Mouse (Mus musculus) common myeloid progenitor, adult 5-6 weeks (primary cell): ENCODE measurements around the gene Naga. TPM values are rescaled to one million over a fixed set of nuclear protein-coding genes. Genes with fewer than 3 reads are reported as not detected.

Experiments used
- ATAC-seq: replicated peaks from 2 replicates; pipeline ENCODE4 v1.8.0; 2016; ENCODE audit warnings: low read depth, mild to moderate bottlenecking, moderate TSS enrichment, inconsistent platforms; ENCODE audit not compliant: poor library complexity, severe bottlenecking
- total RNA-seq: library from RNA; stranded (forward); fragments of 200-1000, 187-1606 nt; gene quantifications from 2 replicates; pipeline ENCODE4 v1.2.3, GENCODE M21; 2017

Naga gene
- total RNA-seq, 1 experiment from 2014 or later, result 32.4 TPM

DNA sequence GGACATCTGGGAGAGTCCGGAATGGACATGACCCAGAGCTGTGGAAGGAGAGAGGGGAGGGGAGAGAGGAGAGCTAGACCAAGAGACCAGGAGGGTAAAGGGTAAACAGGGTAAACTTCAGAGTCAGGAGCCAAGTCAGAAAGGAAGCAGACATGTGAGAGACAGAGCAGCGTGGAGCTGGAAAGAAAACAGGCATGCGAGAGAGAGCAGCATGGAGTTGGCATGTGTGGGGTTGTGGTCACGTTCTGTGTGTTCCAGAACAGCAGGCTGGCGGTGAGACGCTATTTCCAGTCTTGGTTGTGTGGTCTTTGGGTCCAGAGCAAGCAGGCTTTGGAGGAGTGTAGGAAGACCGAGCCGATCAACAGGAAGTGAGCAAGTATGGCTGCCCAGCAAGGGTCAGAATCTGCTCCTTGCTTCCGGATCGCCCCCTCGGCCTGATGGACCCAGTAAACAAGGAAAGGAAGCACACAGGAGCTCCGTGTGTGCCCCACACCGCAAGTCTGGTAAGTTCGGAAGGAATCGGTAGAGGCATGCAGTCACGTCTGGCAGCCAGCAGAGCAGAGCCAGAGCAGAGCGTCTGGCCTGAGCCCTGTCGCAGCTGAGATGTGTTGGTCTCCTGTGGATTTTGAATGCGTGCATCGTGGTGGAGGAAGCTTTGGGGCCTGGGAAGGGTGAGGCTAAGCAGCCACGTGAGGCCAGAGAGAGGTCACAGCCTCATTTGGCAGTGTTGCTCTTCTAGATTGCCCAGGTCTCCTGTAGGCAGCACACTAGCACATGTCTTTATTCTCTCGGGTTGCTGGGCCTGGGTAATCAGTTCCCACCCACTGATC, 19.9 kb upstream of the Naga start:
- no peak for ATAC-seq

DNA sequence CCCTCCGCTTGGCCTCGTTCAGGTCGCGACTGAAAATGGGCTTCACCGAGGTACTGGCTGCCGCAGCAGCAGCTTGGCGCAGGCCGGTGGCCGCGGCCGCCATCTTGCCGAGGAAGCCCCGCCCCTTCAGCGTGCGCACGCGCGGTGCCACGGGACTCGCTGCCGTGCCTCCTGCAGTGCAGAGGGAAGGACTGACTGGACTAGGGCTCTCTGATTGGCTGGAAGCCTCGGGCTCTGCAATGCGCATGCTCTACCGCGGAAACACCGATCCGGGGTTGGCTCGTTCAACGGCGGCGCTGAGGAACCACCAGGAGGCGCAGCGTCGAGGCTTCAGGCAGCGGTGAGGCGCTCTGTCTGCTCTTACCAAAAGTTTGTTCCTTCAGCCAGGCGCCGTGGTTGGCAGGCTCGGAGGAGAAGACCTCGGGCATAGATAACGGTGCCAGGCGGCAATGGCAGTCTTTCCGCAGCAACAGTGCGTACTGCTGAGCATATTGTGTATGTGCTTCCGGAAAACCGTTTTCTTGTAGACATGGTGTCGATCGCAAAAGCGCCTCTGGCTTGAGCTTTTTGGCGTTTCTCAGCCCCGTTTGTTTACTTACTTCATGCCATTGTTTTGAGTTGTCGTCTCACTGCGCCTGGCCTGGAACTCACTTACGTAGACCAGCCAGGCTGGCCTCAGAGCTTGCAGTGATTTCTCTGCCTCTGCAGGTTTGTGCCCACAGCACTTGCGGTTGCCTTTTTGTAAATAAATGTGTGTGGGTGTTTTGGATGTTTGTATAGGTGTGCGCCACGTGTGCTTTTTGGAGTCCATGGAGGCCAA, 15.6 kb upstream of the Naga start, which contains the start of gene Ndufa6:
Gene Ndufa6 (minus strand): TSS at position 197 of the 820 bp plus-strand sequence.
- peak; percentile 98 for ATAC-seq

DNA sequence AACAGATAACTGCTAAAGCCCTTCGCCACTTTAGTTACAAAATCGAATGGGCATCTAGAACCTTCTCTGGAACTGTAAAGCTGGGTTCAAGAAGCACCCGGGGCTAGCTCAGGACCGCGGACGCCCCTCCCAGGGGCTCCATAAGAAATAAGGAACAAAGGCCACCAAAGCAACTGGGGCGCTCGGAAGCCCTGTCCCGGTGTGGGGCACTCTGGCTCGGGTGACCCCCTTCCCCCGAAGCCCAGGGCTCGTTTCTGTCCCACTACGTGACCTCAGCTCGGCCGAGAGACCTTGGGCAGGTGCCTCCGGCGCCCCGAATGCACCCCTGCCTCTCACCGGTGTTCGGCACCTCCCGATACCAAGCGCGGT, 15.0 kb upstream of the Naga start:
- ATAC-seq, result 0 out of 2 replicates have a peak, but pooled peaks have one; percentile 14

DNA sequence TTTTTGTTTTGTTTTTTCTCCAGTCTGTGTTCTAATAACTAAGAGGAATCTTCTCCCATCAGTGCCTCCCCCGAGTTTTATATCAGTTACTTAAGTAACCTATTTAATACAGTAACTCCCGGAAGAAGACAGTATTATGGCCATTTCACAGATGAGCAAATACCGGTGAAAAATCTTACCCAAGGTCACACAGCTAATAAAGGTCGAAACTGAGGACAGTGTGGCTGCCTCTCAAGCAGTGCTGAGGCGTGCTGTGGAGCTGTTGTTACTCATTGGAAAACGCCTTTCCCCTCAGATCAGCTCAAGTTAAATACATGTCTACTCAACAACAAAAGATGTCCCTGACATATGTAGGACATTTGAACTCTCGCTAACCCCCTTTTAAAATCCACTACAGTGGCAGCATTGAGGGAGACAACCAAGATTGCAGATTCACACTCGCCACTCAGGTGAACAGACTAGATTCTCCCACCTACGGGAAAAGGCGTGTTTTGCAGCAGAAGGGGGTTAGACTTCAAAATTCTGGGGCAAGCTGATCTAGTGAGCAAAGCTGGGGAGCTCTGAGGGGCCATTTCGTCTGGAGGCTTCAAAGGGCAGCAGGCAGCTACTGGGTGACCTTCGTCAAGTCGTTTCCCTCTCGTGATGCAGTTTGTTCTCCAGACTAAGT, 14.5 kb upstream of the Naga start:
- ATAC-seq, result no peak

DNA sequence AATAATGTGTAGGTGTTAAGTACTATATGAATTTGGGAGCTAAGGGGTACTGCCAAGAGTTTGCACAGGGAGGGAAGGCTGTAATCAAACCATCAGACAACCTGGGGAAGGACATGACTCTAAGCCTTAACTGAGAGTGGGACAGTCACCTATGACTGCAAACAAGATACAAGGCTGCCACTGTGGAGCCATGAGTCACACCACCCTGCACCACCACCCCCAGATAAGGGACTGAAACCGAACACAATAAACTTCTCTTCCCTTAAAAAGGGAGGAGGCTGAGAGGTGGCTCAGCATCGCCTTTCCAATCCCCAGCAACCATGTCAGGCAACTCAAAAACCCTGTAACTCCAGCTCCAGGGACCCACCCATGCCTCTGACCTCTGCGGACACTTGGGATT, 12.8 kb upstream of the Naga start:
- ATAC-seq, result no peak

DNA sequence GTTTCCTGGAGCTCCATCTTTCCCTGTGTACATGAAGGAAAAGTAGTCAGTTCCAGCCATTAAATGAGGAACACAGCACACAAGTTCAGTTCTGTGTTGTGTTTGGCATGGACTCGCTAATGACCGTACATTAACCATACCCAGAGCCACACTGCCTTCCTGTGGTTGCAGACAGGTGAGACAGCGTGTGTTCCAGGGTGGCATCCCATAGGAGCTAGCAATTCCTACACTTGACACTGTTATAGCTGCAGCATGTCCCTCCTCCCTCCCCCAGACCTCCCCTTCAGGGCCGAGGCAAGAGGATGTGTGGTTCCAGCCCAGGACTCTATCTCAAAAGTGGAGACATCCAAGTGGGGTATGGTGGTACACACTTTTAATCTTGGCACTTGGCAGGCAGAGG, 11.6 kb upstream of the Naga start:
- ATAC-seq, result no peak

DNA sequence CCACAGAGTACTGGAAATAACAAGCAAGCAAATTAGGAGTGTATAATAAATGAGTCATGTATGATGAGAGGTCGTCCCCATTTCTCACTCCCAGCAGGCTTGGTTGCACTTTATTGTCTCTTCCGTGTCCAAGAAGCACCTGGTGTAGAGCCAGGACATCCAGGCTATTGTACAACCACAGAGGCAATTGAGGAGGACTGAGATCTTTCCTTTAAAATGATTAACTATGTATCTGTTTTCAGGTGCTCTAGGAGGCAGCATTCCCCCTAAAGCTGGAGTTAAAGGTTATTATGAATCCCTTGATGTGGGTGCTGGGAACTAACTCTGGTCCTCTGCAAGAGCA, 10.2 kb upstream of the Naga start:
- no peak for ATAC-seq

DNA sequence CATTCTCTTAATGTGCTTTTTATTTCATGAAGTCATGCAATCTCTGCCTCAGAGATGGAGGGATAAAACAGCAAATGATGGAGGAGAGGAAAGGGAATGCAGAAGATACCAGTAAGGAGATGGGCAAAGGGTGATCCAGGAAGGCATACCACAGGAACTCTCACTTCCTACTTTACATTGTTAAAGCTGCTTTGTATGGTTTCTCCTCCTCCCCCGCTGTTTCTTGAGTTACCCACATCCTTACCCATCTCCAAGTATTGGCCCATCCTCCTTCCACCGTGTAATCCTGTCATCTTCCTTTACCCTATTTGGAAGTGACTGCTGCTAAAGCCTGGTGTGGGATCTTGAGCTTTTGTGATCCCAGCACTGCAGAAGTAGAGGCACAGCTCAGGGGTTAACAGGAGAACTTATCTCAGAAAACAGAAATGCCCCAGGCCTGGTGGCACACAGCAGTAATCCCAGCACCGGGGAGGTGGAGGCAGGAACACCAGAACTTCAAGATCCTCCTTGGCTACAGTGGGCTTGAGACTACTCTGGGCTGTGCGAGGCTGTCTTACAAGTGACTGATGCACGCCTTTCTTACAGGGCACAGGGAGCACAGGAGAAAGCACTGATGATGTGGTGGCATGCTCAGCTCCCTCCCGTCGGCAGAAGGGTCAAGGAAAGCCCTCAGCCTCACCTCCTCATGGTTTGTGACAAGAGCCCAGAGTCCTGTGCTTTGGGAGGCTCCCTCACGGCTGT, 9.7 kb upstream of the Naga start:
- peak; percentile 10; the same call in 1 of the 2 replicates for ATAC-seq

DNA sequence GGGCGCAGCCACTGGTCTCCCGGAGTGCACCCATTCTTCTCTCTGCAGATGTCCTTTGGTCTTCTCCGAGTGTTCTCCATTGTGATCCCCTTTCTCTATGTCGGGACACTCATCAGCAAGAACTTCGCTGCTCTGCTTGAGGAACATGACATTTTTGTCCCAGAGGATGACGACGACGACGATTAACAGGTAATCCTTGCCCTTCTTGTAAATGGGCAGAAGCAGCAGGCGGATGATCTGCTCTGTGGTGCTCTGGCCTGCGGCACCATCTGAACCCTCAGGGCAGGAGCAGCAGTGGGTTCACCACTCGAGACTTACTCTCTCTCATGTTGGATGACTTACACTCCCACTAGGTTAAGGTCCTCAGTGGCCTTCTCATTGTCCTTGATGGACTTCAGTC, 9.1 kb upstream of the Naga start:
- ATAC-seq, result no peak

DNA sequence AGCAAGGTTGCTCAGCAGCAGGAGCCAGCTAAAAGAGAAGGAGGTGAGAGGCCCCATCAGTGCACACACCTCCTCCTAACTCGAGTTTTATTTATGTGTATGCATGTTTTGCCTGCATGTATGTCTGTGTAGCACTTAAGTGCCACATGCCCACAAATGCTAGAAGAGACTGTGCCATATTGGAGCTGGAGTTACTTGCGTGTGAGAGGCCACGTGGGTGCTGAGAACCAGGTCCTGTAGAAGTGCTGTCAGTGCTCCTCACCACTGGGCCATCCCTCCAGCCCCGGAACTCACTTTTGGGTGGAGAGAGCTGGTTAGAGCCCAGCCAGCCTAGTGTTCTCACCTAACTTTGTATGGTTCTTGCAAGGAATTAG, 8.6 kb upstream of the Naga start:
- no peak for ATAC-seq

DNA sequence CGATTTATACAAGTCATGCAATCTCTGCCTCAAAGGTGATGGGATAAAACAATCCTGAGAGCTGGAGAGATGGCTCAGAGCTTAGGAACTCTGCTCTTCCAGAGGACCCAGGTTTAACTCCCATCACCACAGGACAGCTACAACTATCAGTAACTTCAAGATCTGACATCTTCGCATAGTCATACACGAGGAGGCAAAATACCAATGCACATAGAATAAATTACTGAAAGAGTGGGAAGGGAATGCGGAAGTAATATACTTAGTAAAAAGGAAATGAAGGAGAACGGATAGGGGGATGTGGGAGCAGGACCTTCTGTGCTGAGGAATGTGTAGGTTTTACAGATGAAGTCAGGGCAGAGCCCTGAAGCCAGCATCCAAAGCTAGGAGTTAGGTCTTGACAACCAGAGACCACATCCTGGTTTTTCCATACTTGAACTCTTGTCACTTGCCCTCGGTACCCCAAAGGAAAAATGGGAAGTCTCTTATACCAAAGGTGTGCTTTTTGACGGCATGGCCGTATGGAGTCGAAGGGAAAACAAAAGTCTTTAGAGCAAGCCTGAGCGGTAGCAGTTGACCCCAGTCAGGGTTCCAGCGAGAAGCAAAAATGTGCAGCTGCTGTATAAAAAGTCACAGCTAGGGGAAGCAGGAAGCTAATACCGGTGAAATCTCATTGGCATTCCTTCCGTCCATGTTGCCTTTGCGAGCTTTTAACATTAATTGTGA, 8.0 kb upstream of the Naga start:
- no peak for ATAC-seq

DNA sequence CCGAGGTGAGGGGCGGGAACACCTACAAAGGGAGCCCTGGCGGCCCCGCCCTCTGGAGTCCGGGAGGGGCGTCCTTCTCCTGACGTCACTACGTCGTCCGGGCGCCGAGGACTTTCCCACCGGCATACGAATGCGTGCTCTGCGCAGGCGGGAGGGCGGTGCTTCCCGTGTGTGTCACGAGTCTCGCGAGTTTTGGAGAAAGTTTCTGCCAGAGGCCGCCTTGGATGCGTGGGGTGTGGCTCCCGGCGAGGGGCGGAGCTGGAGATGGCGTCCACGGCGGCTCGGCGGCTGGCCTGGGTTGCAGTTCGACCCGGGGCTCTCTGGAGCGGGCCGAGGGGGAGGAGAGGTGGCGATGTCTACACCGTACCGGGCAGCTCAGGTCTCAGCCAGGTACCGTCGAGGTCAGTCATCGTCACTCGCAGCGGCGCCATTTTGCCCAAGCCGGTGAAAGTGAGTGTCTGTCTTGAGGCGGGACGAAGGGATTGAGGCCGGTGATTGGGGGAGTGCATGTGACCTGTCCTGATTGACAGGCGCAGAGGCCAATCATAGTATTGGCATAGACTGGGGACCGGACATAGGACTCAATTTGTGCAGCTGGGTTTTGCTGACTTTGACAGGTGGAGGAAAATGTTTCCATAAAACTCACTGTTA, 7.2 kb upstream of the Naga start:
- peak; percentile 68 for ATAC-seq

DNA sequence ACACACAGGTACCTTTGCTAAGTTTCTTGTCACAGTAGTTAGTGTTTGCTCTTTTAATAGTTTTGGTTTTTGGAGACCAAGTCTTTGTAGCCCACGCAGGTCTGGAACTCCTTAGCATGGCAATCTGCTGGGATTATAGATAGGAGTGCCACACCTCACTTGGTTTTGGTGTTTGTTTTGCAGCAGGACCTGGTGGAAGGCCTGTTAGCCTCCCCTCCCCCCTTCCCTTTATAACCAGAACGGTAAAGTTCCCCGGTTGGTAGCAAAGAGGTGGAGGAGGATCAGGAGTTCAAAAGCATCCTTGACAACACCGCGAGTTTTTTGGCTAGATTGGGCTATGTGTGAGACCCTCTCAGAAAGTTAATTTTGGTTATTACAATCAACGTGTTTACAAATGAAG, 6.2 kb upstream of the Naga start:
- ATAC-seq, result no peak

DNA sequence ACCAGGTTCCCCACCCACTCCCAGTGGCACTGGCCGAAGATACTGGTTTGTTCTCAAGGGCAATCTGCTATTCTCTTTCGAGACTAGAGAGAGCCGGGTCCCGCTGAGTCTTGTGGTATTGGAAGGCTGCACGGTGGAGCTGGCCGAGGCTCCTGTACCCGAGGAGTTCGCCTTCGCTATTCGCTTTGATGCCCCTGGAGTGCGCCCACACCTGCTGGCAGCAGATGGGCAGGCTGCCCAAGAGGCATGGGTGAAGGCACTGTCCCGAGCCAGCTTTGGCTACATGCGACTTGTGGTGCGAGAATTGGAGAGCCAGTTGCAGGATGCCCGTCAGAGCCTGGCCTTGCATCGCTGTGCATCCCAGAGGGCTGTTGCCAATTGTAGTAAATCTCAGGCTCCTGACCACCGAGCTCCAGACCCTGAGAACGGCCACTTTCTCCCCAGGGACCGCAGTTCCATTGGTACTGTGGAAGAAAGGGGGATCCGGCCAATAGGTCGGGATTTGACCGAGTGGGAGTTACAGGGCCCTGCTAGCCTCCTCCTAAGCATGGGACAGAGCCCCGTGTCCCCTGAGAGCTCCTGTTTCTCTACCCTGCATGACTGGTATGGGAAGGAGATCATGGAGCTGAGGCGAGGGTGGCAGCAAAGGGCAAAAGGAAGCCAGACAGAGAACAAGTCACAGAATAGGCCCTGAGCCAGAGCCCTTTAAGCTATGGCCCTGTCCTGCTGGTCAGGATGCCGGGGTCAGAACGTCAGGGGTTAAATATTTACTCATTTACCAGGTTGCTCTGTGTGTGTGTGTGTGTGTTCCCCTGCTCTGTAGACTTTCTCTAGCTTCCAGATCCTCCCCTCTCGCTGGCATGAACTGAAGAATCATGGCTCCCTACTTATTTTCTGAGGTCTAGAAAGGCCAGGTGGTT, 4.9 kb upstream of the Naga start:
- no peak for ATAC-seq

DNA sequence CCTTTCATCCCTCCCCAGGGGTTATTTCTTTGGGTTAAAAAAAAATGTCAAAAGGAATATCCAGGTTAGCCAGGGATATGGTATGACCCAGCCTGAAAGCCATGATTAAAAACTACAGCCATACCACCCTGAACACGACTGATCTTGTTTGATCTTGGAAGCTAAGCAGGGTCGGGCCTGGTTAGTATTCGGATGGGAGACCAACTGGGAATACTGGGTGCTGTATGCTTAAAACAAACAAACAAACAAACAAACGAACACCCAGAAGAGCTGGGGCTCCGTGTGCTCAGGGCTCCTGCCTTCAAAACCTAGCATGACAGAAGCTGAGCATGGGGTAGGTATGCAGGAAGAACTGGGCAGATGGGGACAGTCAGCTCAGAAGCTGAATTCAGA, 3.8 kb upstream of the Naga start:
- no peak for ATAC-seq

DNA sequence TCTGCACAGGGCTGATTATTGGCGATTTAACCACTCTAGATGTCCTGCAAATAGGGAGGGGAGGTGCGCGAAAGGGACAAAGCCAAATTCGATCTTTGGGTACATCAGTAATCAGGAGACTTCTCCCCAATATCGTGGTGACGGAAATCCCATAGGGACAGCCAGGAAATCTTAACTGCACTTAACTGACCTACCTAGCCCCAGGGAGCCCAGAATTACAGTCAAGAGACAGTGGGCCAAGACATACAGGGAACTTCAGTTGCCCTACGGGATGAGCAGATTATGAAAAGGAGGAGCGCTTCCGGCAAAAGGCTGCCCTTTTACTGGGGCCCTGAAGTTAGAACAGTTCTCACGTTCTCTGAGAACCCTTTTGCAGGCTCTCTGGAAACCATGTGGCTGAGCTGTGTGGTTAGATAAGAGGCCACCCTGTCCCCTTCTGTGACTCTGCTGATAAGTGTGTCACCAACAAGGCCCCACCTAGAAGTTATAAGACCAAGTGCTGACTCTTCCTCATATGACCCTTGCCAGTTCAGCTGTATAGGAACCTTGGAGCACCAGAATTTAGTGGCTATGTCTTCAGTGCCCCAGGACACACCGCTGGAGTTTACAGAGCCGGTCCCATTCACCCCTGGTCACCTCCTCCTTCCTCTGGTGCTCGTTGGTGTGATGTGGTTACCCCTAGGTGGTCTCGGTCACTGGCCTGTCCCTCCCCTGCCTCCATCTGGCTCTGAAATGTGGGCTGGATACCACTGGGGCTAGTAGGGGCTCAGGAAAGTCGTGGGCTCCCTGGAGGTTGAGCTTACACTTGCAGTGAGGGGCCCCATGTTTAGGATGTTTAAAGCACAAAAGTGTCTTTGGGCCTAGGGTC, 3.2 kb upstream of the Naga start:
- ATAC-seq, result peak; percentile 46

DNA sequence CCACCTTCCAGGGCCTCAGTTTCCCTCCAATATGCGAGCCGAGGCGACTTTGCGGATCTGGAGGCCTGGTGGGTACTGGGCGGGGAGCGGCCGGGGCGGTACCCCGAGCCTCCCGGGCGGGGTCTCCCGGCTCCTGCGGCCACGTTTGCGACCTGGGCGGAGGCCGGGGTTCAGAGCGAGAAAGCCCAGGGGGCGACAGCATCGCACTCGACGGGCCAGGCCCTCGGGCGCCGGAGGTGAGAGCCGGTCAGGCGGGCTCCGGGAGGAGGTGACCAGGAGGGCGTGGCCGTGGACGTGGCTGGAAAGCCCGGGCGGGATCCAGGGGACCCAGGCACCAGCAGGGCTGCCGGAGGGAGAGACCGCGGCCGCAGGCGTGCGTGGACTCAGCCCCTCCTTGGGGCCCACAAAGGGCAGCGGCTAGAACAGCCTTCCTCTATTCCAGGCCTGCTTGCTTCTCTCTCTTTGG, 2.3 kb upstream of the Naga start:
- peak; percentile 3; the same call in 1 of the 2 replicates for ATAC-seq
